Mouse (Mus musculus): Measurements from ENCODE around the gene Gm21028. TPM values are rescaled to one million over a fixed set of nuclear protein-coding genes. Genes with fewer than 3 reads are reported as not detected.
"Not testable (repeated sequence)": the region's sequence is repeated elsewhere in the genome, so short reads cannot be mapped to it uniquely, and the experiment has no call there.

Gene Gm21028
- polyA plus RNA-seq (2015; fragmentation: Nextera tagmentation; extraction: Ambion mirVana) = not detected in 2 replicates

DNA sequence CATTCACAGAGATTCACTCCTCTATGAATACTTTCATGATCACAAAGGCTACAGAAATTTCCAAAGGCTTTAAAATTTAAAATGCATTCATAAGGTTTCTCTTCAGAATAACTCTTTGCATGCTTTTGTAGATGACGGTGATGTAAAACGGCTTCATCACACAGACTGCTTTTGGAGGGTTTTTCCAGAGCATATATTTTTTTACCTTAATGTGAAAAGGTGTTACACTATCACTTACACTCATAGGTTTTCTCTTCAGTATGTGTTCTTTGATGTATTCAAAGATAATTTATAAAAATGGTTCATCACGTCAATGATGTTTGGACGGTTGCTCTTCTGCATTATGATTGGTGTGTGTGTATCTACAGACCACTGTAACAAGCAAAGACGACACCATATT is at the start of gene Gm21028:
Gene Gm21028, minus strand, starts transcription at position 101 of the 400 bp plus-strand sequence.
- H3K4me3 ChIP-seq (ENCODE audit: low read length) = no peak within 1 kb of the TSS
- no peak within 1 kb of the TSS for H3K9ac ChIP-seq (ENCODE audit: low read length)
- no peak within 1 kb of the TSS for H3K27ac ChIP-seq (ENCODE audit: low read length)
- no peaks in the 10 kb centered on the region; the same call in 1 of the 2 replicates for H3K36me3 ChIP-seq (ENCODE audit: control insufficient read depth, insufficient read depth, low read length)
- peaks cover 19% of the 10 kb centered on the region for H3K9me3 ChIP-seq (ENCODE audit: control insufficient read depth, low read length)
- no peaks in the 10 kb centered on the region for H3K27me3 ChIP-seq (ENCODE audit: control insufficient read depth, insufficient read depth, low read depth, low read length)
- no peak for ATAC-seq (ENCODE audit: low read depth)
- no peak within 1 kb of the TSS for H3K4me2 ChIP-seq (ENCODE audit: low read depth, low read length)
- 93% methylated on average over 5 of the region's 5 CpGs for WGBS
- no peaks in the 10 kb centered on the region for H3K4me1 ChIP-seq (replicated peaks; ENCODE audit: control insufficient read depth, insufficient read depth, low read length)

DNA sequence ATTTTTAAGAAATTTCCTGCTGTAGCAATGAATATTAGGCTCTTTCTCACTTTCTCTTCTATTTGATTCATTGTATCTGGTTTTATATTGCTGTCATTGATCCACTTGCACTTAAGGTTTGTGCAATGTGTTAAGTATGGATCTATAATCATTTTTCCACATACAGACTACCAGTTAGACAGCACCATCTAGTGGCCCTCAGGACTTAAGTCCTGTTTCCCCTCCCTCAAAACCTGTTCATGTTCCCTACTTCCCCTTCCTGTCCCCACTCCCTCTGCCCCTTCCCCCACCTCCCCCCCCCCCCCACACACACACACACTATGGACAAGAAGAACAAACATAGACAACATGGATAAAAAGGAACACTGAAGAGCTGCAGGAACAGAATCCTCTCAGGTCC is 17.3 kb upstream of the Gm21028 start:
- not testable (repeated sequence) for H3K36me3 ChIP-seq (ENCODE audit: control insufficient read depth, insufficient read depth, low read length); H3K27me3 ChIP-seq (ENCODE audit: control insufficient read depth, insufficient read depth, low read depth, low read length); H3K9ac ChIP-seq (ENCODE audit: low read length); H3K27ac ChIP-seq (ENCODE audit: low read length); ATAC-seq (ENCODE audit: low read depth); H3K4me2 ChIP-seq (ENCODE audit: low read depth, low read length); H3K4me3 ChIP-seq (ENCODE audit: low read length); H3K4me1 ChIP-seq (replicated peaks; ENCODE audit: control insufficient read depth, insufficient read depth, low read length)
- peaks cover 13% of the 10 kb centered on the region for H3K9me3 ChIP-seq (ENCODE audit: control insufficient read depth, low read length)

DNA sequence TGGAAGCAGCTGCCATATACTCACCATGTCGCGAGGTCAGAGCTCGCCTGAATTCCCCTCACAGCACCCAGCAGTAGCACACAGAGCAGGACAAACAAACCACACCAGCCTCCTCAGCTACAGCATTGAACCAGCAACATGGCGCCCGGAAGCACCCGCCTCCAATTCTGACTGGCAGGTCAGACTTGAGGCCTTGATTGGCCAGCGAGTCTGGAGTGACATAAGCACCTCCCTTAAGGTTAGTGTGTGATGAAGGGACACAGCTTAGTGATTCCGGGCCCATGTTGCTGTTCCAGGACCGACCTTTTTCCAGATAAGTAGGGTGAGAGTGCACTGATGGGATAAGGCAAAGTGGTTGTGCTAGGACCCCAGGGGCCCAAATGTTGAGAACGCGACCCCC is 14.0 kb upstream of the Gm21028 start, which contains the start of gene Zfp977:
Gene Zfp977, minus strand, starts transcription at position 135 of the 400 bp plus-strand sequence.
- H3K4me2 ChIP-seq (ENCODE audit: low read depth, low read length); H3K4me1 ChIP-seq (replicated peaks; ENCODE audit: control insufficient read depth, insufficient read depth, low read length); H3K4me3 ChIP-seq (ENCODE audit: low read length); H3K36me3 ChIP-seq (ENCODE audit: control insufficient read depth, insufficient read depth, low read length); H3K27ac ChIP-seq (ENCODE audit: low read length); H3K9me3 ChIP-seq (ENCODE audit: control insufficient read depth, low read length); H3K9ac ChIP-seq (ENCODE audit: low read length); H3K27me3 ChIP-seq (ENCODE audit: control insufficient read depth, insufficient read depth, low read depth, low read length); ATAC-seq (ENCODE audit: low read depth): not testable (repeated sequence)
- WGBS = 88% methylated on average over 11 of the region's 11 CpGs

DNA sequence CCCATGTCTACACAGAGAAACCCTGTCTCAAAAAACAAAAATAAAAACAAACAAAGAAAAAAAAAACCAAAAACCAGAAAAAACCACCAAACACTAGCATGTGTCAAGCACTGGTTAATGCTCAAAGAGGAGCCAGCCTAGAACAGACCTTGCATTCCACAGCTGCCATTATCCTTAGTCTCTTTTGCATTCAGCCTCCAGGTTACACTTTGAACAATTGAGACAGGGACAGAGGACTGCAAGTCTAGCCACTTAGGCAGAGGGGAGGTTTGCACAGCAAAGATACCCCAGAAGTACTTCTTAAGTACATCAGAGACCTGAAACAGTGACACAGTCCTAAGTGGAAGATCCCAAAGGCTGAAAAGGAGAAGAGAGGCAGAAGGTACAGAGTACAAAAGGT is 12.9 kb upstream of the Gm21028 start:
- H3K9me3 ChIP-seq (ENCODE audit: control insufficient read depth, low read length); H3K4me1 ChIP-seq (replicated peaks; ENCODE audit: control insufficient read depth, insufficient read depth, low read length); H3K9ac ChIP-seq (ENCODE audit: low read length); H3K4me2 ChIP-seq (ENCODE audit: low read depth, low read length); H3K27ac ChIP-seq (ENCODE audit: low read length); H3K4me3 ChIP-seq (ENCODE audit: low read length); H3K36me3 ChIP-seq (ENCODE audit: control insufficient read depth, insufficient read depth, low read length); H3K27me3 ChIP-seq (ENCODE audit: control insufficient read depth, insufficient read depth, low read depth, low read length); ATAC-seq (ENCODE audit: low read depth): not testable (repeated sequence)

DNA sequence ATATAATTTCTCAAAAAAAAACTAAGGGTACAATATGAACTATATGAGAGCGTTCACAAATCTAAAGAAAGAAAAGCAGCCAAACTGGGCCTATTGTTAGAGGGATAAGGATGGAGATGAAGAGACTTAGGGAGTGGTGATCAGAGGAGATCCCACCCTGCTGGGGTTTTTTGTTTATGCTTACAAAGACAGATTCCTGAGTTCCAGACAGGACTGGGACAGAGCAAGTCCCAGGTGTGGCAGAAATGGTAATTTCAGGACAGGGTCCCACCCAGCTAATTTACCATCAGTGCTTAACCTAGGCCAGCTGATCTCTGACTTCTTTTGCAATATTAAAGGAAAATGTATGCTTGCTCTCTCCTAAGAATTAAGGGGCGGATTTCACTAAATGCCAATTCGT is 26.6 kb downstream of the Gm21028 start:
- H3K36me3 ChIP-seq (ENCODE audit: control insufficient read depth, insufficient read depth, low read length) = no peaks in the 10 kb centered on the region
- no peaks in the 10 kb centered on the region; the same call in 1 of the 2 replicates for H3K9me3 ChIP-seq (ENCODE audit: control insufficient read depth, low read length)
- no peak overlapping the region for H3K4me3 ChIP-seq (ENCODE audit: low read length)
- no peak for ATAC-seq (ENCODE audit: low read depth)
- WGBS = 64% methylated on average over 3 of the region's 3 CpGs
- H3K9ac ChIP-seq (ENCODE audit: low read length) = no peak overlapping the region
- no peak overlapping the region for H3K27ac ChIP-seq (ENCODE audit: low read length)
- H3K4me2 ChIP-seq (ENCODE audit: low read depth, low read length) = no peak overlapping the region
- no peaks in the 10 kb centered on the region for H3K4me1 ChIP-seq (replicated peaks; ENCODE audit: control insufficient read depth, insufficient read depth, low read length)
- no peaks in the 10 kb centered on the region for H3K27me3 ChIP-seq (ENCODE audit: control insufficient read depth, insufficient read depth, low read depth, low read length)

Small RNAs within 50 kb of the gene (microRNA-seq; reads per million reads assigned to microRNA genes)
- not detected for gene Gm24938

Other genes starting within 250 kb of the Gm21028 start
- not detected in 2 replicates for gene 4933421I07Rik, start 130.5 kb downstream of the Gm21028 start, polyA plus RNA-seq (2015; fragmentation: Nextera tagmentation; extraction: Ambion mirVana)
- 7.5 and 9.7 TPM in 2 replicates for gene Zfp141, start 72.8 kb downstream of the Gm21028 start, polyA plus RNA-seq (2015; fragmentation: Nextera tagmentation; extraction: Ambion mirVana)
- 2.2 and 2.6 TPM in 2 replicates for gene Zfp977, start 14.0 kb upstream of the Gm21028 start, polyA plus RNA-seq (2015; fragmentation: Nextera tagmentation; extraction: Ambion mirVana)
- 4.3 and 4.9 TPM in 2 replicates for gene Zfp976, start 64.0 kb upstream of the Gm21028 start, polyA plus RNA-seq (2015; fragmentation: Nextera tagmentation; extraction: Ambion mirVana)
- 9.8 and 10.2 TPM in 2 replicates for gene Zfp975, start 114.2 kb upstream of the Gm21028 start, polyA plus RNA-seq (2015; fragmentation: Nextera tagmentation; extraction: Ambion mirVana)
- gene Gm17067, start 148.4 kb upstream of the Gm21028 start, polyA plus RNA-seq (2015; fragmentation: Nextera tagmentation; extraction: Ambion mirVana) = 0.04 TPM in 1 of 2 replicates, not detected in the other
- not detected in 2 replicates for gene Vmn2r62, start 214.9 kb upstream of the Gm21028 start, polyA plus RNA-seq (2015; fragmentation: Nextera tagmentation; extraction: Ambion mirVana)